In the genomic region with DNA sequence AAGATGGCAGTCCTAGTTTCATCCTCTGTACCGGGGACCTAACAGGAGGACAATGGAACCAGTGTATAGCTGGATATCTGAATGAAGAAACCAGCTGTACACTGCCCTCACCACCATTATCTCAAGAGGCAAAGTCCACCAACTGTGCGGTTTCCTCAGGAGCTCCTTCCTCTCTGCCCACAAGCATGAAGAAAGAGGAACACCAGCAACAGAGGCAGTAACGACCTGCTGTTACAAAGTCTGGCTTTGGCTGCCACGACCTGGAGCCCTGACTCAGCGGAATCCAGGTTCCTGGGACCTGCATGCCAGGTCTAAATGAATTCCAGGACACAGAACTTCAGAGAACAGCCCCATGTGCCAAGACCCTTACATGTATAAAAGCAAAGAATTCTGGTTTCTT, we compare ENCODE assay signal across 8 mouse cellular contexts. TPM values are rescaled to one million over a fixed set of nuclear protein-coding genes. Genes with fewer than 3 reads are reported as not detected.
DNase-seq lines count a peak whose midpoint lies in the region; ATAC-seq and TF ChIP-seq lines count a peak whose summit lies in the region.

No protein-coding gene starts in this region.

- peaks cover 58% of the 10 kb centered on the region for H3K4me1 ChIP-seq in heart, embryonic 12.5 days (replicated peaks)
- H3K4me1 ChIP-seq in embryonic facial prominence, embryonic 15.5 days: peaks cover 66% of the 10 kb centered on the region
- peaks cover 43% of the 10 kb centered on the region for H3K4me1 ChIP-seq in kidney, adult 2 months (ENCODE audit: control insufficient read depth, insufficient read depth, low read length)
- H3K4me1 ChIP-seq in lung, postnatal 0 days (ENCODE audit: insufficient read depth, low read depth, low read length): peaks cover 24% of the 10 kb centered on the region; the same call in 1 of the 2 replicates
- peaks cover 47% of the 10 kb centered on the region for H3K4me1 ChIP-seq in stomach, embryonic 16.5 days (ENCODE audit: control insufficient read depth, insufficient read depth, low read length)

- no peak for TF ChIP-seq CTCF in kidney, adult 2 months (conservative IDR thresholded peaks at IDR 0.05; ENCODE audit: insufficient read depth, insufficient read length, low read depth, low read length)
- no peak for TF ChIP-seq CTCF in lung, postnatal 0 days (IDR thresholded peaks at IDR 0.05)

- H3K27ac ChIP-seq in heart, embryonic 12.5 days (ENCODE audit: poor library complexity, severe bottlenecking): peak overlapping the region; percentile 35; the same call in 1 of the 2 replicates
- peak overlapping the region; percentile 69 for H3K27ac ChIP-seq in embryonic facial prominence, embryonic 15.5 days (replicated peaks)
- peak overlapping the region; percentile 75 for H3K27ac ChIP-seq in kidney, adult 2 months (ENCODE audit: insufficient read depth, low read depth, low read length)
- no peak overlapping the region for H3K27ac ChIP-seq in lung, postnatal 0 days (ENCODE audit: low read length)
- H3K27ac ChIP-seq in stomach, embryonic 16.5 days (ENCODE audit: low read length): peak overlapping the region; percentile 94

- H3K27me3 ChIP-seq in heart, embryonic 12.5 days (replicated peaks): no peaks in the 10 kb centered on the region
- no peaks in the 10 kb centered on the region for H3K27me3 ChIP-seq in embryonic facial prominence, embryonic 15.5 days
- no peaks in the 10 kb centered on the region for H3K27me3 ChIP-seq in kidney, adult 2 months (replicated peaks; ENCODE audit: control insufficient read depth, insufficient read depth, low read length)
- H3K27me3 ChIP-seq in lung, postnatal 0 days (replicated peaks; ENCODE audit: insufficient read depth, low read length): no peaks in the 10 kb centered on the region
- no peaks in the 10 kb centered on the region for H3K27me3 ChIP-seq in stomach, embryonic 16.5 days (ENCODE audit: control insufficient read depth, insufficient read depth, low read length)

- H3K36me3 ChIP-seq in heart, embryonic 12.5 days: peaks cover 11% of the 10 kb centered on the region
- H3K36me3 ChIP-seq in embryonic facial prominence, embryonic 15.5 days: peaks cover 9% of the 10 kb centered on the region
- no peaks in the 10 kb centered on the region for H3K36me3 ChIP-seq in kidney, adult 2 months (ENCODE audit: control insufficient read depth, insufficient read depth, low read length)
- H3K36me3 ChIP-seq in lung, postnatal 0 days (ENCODE audit: insufficient read depth, low read length): no peaks in the 10 kb centered on the region; the same call in 1 of the 2 replicates
- H3K36me3 ChIP-seq in stomach, embryonic 16.5 days (ENCODE audit: control insufficient read depth, insufficient read depth, low read length): peaks cover under 1% of the 10 kb centered on the region; the same call in 1 of the 2 replicates

- H3K9me3 ChIP-seq in heart, embryonic 12.5 days (replicated peaks): no peaks in the 10 kb centered on the region
- no peaks in the 10 kb centered on the region for H3K9me3 ChIP-seq in embryonic facial prominence, embryonic 15.5 days (replicated peaks)
- no peaks in the 10 kb centered on the region for H3K9me3 ChIP-seq in lung, postnatal 0 days (ENCODE audit: low read length)
- no peaks in the 10 kb centered on the region for H3K9me3 ChIP-seq in stomach, embryonic 16.5 days (replicated peaks; ENCODE audit: control insufficient read depth, low read length)

- no peak for TF ChIP-seq POLR2A in kidney, adult 2 months (IDR thresholded peaks at IDR 0.05; ENCODE audit: low read depth, low read length)

- ATAC-seq in heart, embryonic 12.5 days (ENCODE audit: insufficient number of reproducible peaks, low FRiP score): no peak
- no peak for ATAC-seq in embryonic facial prominence, embryonic 15.5 days (ENCODE audit: insufficient number of reproducible peaks, low FRiP score, low TSS enrichment, low read depth)
- ATAC-seq in lung, postnatal 0 days: no peak
- ATAC-seq in stomach, embryonic 16.5 days (ENCODE audit: insufficient read depth, low FRiP score): no peak

- H3K4me3 ChIP-seq in heart, embryonic 12.5 days: peak overlapping the region; percentile 91
- H3K4me3 ChIP-seq in embryonic facial prominence, embryonic 15.5 days (replicated peaks): peak overlapping the region; percentile 99
- H3K4me3 ChIP-seq in kidney, adult 2 months (ENCODE audit: insufficient read depth, low read depth, low read length): peak overlapping the region; percentile 31
- H3K4me3 ChIP-seq in lung, postnatal 0 days (ENCODE audit: low read depth, low read length): peak overlapping the region; percentile 71; the same call in 1 of the 2 replicates
- H3K4me3 ChIP-seq in stomach, embryonic 16.5 days (replicated peaks; ENCODE audit: low read length): peak overlapping the region; percentile 100

- WGBS in heart, embryonic 12.5 days: 21% methylated on average over 5 of the region's 5 CpGs
- WGBS in embryonic facial prominence, embryonic 15.5 days: 11% methylated on average over 5 of the region's 5 CpGs
- WGBS in kidney, adult 2 months: 21% methylated on average over 5 of the region's 5 CpGs
- WGBS in lung, postnatal 0 days: 19% methylated on average over 5 of the region's 5 CpGs
- 27% methylated on average over 5 of the region's 5 CpGs for WGBS in stomach, embryonic 16.5 days

- H3K9ac ChIP-seq in heart, embryonic 12.5 days: peak overlapping the region; percentile 54
- peak overlapping the region; percentile 19 for H3K9ac ChIP-seq in embryonic facial prominence, embryonic 15.5 days
- 0 out of 2 replicates have a peak overlapping the region, but pooled peaks have one; percentile 20 for H3K9ac ChIP-seq in lung, postnatal 0 days (replicated peaks; ENCODE audit: low read depth)
- peak overlapping the region; percentile 99 for H3K9ac ChIP-seq in stomach, embryonic 16.5 days (ENCODE audit: low read length)

- TF ChIP-seq EP300 in lung, postnatal 0 days (IDR thresholded peaks at IDR 0.05): no peak

- no peak for DNase-seq in heart, adult 8-10 months (ENCODE audit: low spot score)
- DNase-seq in kidney, adult 2 months: peak; percentile 91
- peak; percentile 22 for DNase-seq in lung, postnatal 0 days (ENCODE audit: low spot score)
- DNase-seq in frontal cortex, postnatal 25 days (ENCODE audit: low spot score in 2 of 2): no peak
- DNase-seq in cerebellum, adult 9-10 months: no peak

- peak overlapping the region; percentile 83 for H3K4me2 ChIP-seq in heart, embryonic 12.5 days
- peak overlapping the region; percentile 80 for H3K4me2 ChIP-seq in embryonic facial prominence, embryonic 15.5 days (replicated peaks)
- peak overlapping the region; percentile 94 for H3K4me2 ChIP-seq in lung, postnatal 0 days (replicated peaks; ENCODE audit: low read depth, low read length)
- H3K4me2 ChIP-seq in stomach, embryonic 16.5 days (ENCODE audit: low read depth, low read length): peak overlapping the region; percentile 72

RNA-seq across cellular contexts. Expression of a gene that starts 2.1 kb away (rescaled TPM):
- 103 and 105 TPM in 2 replicates for polyA plus RNA-seq in heart, embryonic 12.5 days (2016; fragmentation: Nextera tagmentation; extraction: Ambion mirVana)
- total RNA-seq in heart, adult 8-10 months (2022): 10 to 100 TPM; 75.2 to 88.5 (median 78.8) TPM
- 95.1 and 98.4 TPM in 2 replicates for polyA plus RNA-seq in embryonic facial prominence, embryonic 15.5 days (2015; fragmentation: Nextera tagmentation; extraction: Ambion mirVana)
- 202 and 209 TPM in 2 replicates for polyA plus RNA-seq in kidney, adult 2 months (2012; rRNA removed)
- polyA plus RNA-seq in lung, postnatal 0 days (2015; fragmentation: Nextera tagmentation; extraction: Ambion mirVana): 15.0 and 17.5 TPM in 2 replicates
- 66.2 and 68.8 TPM in 2 replicates for polyA plus RNA-seq in stomach, embryonic 16.5 days (2015; fragmentation: Nextera tagmentation; extraction: Ambion mirVana)

RNA-seq across cellular contexts. Expression of a gene that starts 21.1 kb away (rescaled TPM):
- 22.8 and 23.2 TPM in 2 replicates for polyA plus RNA-seq in heart, embryonic 12.5 days (2016; fragmentation: Nextera tagmentation; extraction: Ambion mirVana)
- 10 to 100 TPM; 11.8 to 18.5 (median 14.5) TPM for total RNA-seq in heart, adult 8-10 months (2022)
- 41.0 and 42.2 TPM in 2 replicates for polyA plus RNA-seq in embryonic facial prominence, embryonic 15.5 days (2015; fragmentation: Nextera tagmentation; extraction: Ambion mirVana)
- polyA plus RNA-seq in kidney, adult 2 months (2012; rRNA removed): 138 and 141 TPM in 2 replicates
- 21.8 and 24.8 TPM in 2 replicates for polyA plus RNA-seq in lung, postnatal 0 days (2015; fragmentation: Nextera tagmentation; extraction: Ambion mirVana)
- 22.2 and 25.4 TPM in 2 replicates for polyA plus RNA-seq in stomach, embryonic 16.5 days (2015; fragmentation: Nextera tagmentation; extraction: Ambion mirVana)

RNA-seq across cellular contexts. Expression of a gene that starts 36.7 kb away (rescaled TPM):
- polyA plus RNA-seq in heart, embryonic 12.5 days (2016; fragmentation: Nextera tagmentation; extraction: Ambion mirVana): 114 and 123 TPM in 2 replicates
- 100 to 1,000 TPM; 225 to 279 (median 244) TPM for total RNA-seq in heart, adult 8-10 months (2022)
- 47.8 and 48.2 TPM in 2 replicates for polyA plus RNA-seq in embryonic facial prominence, embryonic 15.5 days (2015; fragmentation: Nextera tagmentation; extraction: Ambion mirVana)
- 220 and 241 TPM in 2 replicates for polyA plus RNA-seq in kidney, adult 2 months (2012; rRNA removed)
- polyA plus RNA-seq in lung, postnatal 0 days (2015; fragmentation: Nextera tagmentation; extraction: Ambion mirVana): 43.6 and 43.9 TPM in 2 replicates
- polyA plus RNA-seq in stomach, embryonic 16.5 days (2015; fragmentation: Nextera tagmentation; extraction: Ambion mirVana): 50.8 and 53.3 TPM in 2 replicates

RNA-seq across cellular contexts. Expression of a gene that starts 38.4 kb away (rescaled TPM):
- polyA plus RNA-seq in heart, embryonic 12.5 days (2016; fragmentation: Nextera tagmentation; extraction: Ambion mirVana): 0.34 and 0.54 TPM in 2 replicates
- 1 to 10 TPM; 1.7 to 2.6 (median 1.9) TPM for total RNA-seq in heart, adult 8-10 months (2022)
- 2.6 and 3.0 TPM in 2 replicates for polyA plus RNA-seq in embryonic facial prominence, embryonic 15.5 days (2015; fragmentation: Nextera tagmentation; extraction: Ambion mirVana)
- polyA plus RNA-seq in kidney, adult 2 months (2012; rRNA removed): 1.7 and 2.6 TPM in 2 replicates
- 0.90 and 1.1 TPM in 2 replicates for polyA plus RNA-seq in lung, postnatal 0 days (2015; fragmentation: Nextera tagmentation; extraction: Ambion mirVana)
- 0.65 and 1.4 TPM in 2 replicates for polyA plus RNA-seq in stomach, embryonic 16.5 days (2015; fragmentation: Nextera tagmentation; extraction: Ambion mirVana)

RNA-seq across cellular contexts. Expression of a gene that starts 57.7 kb away (rescaled TPM):
- polyA plus RNA-seq in heart, embryonic 12.5 days (2016; fragmentation: Nextera tagmentation; extraction: Ambion mirVana): 14.1 and 15.7 TPM in 2 replicates
- not detected for total RNA-seq in heart, adult 8-10 months (2022)
- polyA plus RNA-seq in embryonic facial prominence, embryonic 15.5 days (2015; fragmentation: Nextera tagmentation; extraction: Ambion mirVana): 39.7 and 50.0 TPM in 2 replicates
- not detected in 2 replicates for polyA plus RNA-seq in kidney, adult 2 months (2012; rRNA removed)
- 32.4 and 32.5 TPM in 2 replicates for polyA plus RNA-seq in lung, postnatal 0 days (2015; fragmentation: Nextera tagmentation; extraction: Ambion mirVana)
- polyA plus RNA-seq in stomach, embryonic 16.5 days (2015; fragmentation: Nextera tagmentation; extraction: Ambion mirVana): 20.2 and 27.8 TPM in 2 replicates

Comparison
In these comparisons a context has a peak if more than half of its experiments do, and no peak if none do; other contexts are left out.
1. H3K4me3 ChIP-seq: peak in every context shown above with its lines; median percentile 100 in stomach, embryonic 16.5 days; 99 in embryonic facial prominence, embryonic 15.5 days; 91 in heart, embryonic 12.5 days; 71 in lung, postnatal 0 days; 31 in kidney, adult 2 months.
2. H3K9ac ChIP-seq: peak in every context shown above with its lines; median percentile 99 in stomach, embryonic 16.5 days; 54 in heart, embryonic 12.5 days; 20 in lung, postnatal 0 days; 19 in embryonic facial prominence, embryonic 15.5 days.
3. DNase-seq: peak in kidney, adult 2 months (single experiment) and lung, postnatal 0 days (single experiment); none in heart, adult 8-10 months (single experiment), frontal cortex, postnatal 25 days (0 of 2) and cerebellum, adult 9-10 months (single experiment).
4. Peak in every context shown above with its lines, with median percentiles within 50 percentile points of each other: H3K4me2 ChIP-seq.